ENCODE assay signal across 7 mouse cellular contexts in genomic region chr5:111330417-111331098, GRCm38 (mm10). TPM values are rescaled to one million over a fixed set of nuclear protein-coding genes. Genes with fewer than 3 reads are reported as not detected.
DNase-seq lines count a peak whose midpoint lies in the region; ATAC-seq lines count a peak whose summit lies in the region.

Pitpnb (plus strand) TSS chr5:111330763.

- no peaks in the 10 kb centered on the region for H3K36me3 ChIP-seq in intestine, embryonic 15.5 days
- peaks cover 33% of the 10 kb centered on the region for H3K36me3 ChIP-seq in midbrain, embryonic 10.5 days

- H3K4me3 ChIP-seq in intestine, embryonic 15.5 days (replicated peaks) = peak within 1 kb of the TSS; percentile 96
- peak within 1 kb of the TSS; percentile 97 for H3K4me3 ChIP-seq in midbrain, embryonic 10.5 days

- WGBS in intestine, embryonic 15.5 days = under 1% methylated on average over 72 of the region's 78 CpGs
- WGBS in midbrain, embryonic 10.5 days = under 1% methylated on average over 78 of the region's 78 CpGs

- no peaks in the 10 kb centered on the region for H3K9me3 ChIP-seq in intestine, embryonic 15.5 days
- H3K9me3 ChIP-seq in midbrain, embryonic 10.5 days (replicated peaks) = no peaks in the 10 kb centered on the region; the same call in 1 of the 2 replicates

- peak within 1 kb of the TSS; percentile 69 for H3K4me2 ChIP-seq in intestine, embryonic 15.5 days (replicated peaks)

- peak within 1 kb of the TSS; percentile 98 for H3K9ac ChIP-seq in intestine, embryonic 15.5 days

- no peaks in the 10 kb centered on the region for H3K27me3 ChIP-seq in intestine, embryonic 15.5 days (replicated peaks)
- H3K27me3 ChIP-seq in midbrain, embryonic 10.5 days (ENCODE audit: low read depth, poor library complexity, severe bottlenecking) = no peaks in the 10 kb centered on the region

- ATAC-seq in intestine, embryonic 15.5 days = peak; percentile 99

- DNase-seq in adrenal gland, adult 18-20 months (ENCODE audit: low spot score in 2 of 2) = peak; percentile 99 to 100
- DNase-seq in embryo, embryonic 11 days = peak; percentile 100
- DNase-seq in gastrocnemius, postnatal 36 days = peak; percentile 97 to 98
- peak; percentile 99 for DNase-seq in left cerebral cortex, postnatal 25 days (ENCODE audit: low spot score in 2 of 2)
- DNase-seq in midbrain, embryonic 10.5 days (ENCODE audit: low spot score) = peak; percentile 98
- peak; percentile 98 for DNase-seq in right cerebral cortex, postnatal 4 days

- peak within 1 kb of the TSS; percentile 79 for H3K27ac ChIP-seq in intestine, embryonic 15.5 days
- peak within 1 kb of the TSS; percentile 95 for H3K27ac ChIP-seq in midbrain, embryonic 10.5 days (replicated peaks)

- peaks cover 7% of the 10 kb centered on the region; the same call in 1 of the 2 replicates for H3K4me1 ChIP-seq in intestine, embryonic 15.5 days (replicated peaks)
- peaks cover 27% of the 10 kb centered on the region for H3K4me1 ChIP-seq in midbrain, embryonic 10.5 days

- intact Hi-C loops in gastrocnemius, postnatal 36 days (cut with DNase I) = no loop called here
- intact Hi-C loops in left cerebral cortex, postnatal 25 days (cut with DNase I) = loop anchor here (2.0 to 10.0 kb wide), 2 partner anchors 58 to 496 kb away; partner anchors contain the start of genes Chek2 and Hscb

RNA-seq across cellular contexts. Expression of gene Pitpnb, which starts in this region (rescaled TPM):
- total RNA-seq in adrenal gland, adult 18-20 months (2021) = 10 to 100 TPM; 85.0 to 87.1 TPM
- total RNA-seq in gastrocnemius, postnatal 36 days (2021) = 10 to 100 TPM; 19.4 to 20.2 TPM
- 93.6 and 94.2 TPM in 2 replicates for polyA plus RNA-seq in intestine, embryonic 15.5 days (2015; fragmentation: Nextera tagmentation; extraction: Ambion mirVana)
- total RNA-seq in left cerebral cortex, postnatal 25 days (2021) = 10 to 100 TPM; 80.1 to 83.0 TPM
- polyA plus RNA-seq in midbrain, embryonic 10.5 days (2016; fragmentation: Nextera tagmentation; extraction: Ambion mirVana) = 121 and 129 TPM in 2 replicates

Comparison
In these comparisons a context has a peak if more than half of its experiments do, and no peak if none do; other contexts are left out.
1. Peak in every context shown above with its lines: DNase-seq, ATAC-seq, H3K4me3 ChIP-seq and H3K27ac ChIP-seq.